Mouse (Mus musculus): ENCODE measurements at regions not wholly inside any gene's neighbourhood (a gene's known extent, or its start where the extent isn't known, plus 50 kb on each side); places are given as distances from the start of the nearest gene placed in this dataset.

GRCm38 (mm10) chr1:57544684-57545083, 137.8 kb upstream of the Tyw5 start:
- Histone ChIP-seq H3K4me3 (ENCODE audit: low read depth, low read length) (no peak overlapping the region), H3K4me1 (ENCODE audit: control insufficient read depth, insufficient read depth, low read length) (no peaks in the 10 kb centered on the region), H3K27ac (ENCODE audit: insufficient read depth, low read length) (no peak overlapping the region), H3K36me3 (ENCODE audit: control insufficient read depth, insufficient read depth, low read length, poor library complexity, severe bottlenecking) (no peaks in the 10 kb centered on the region), H3K27me3 (ENCODE audit: control insufficient read depth, insufficient read depth, low read length, poor library complexity, severe bottlenecking) (no peaks in the 10 kb centered on the region), H3K9me3 (replicated peaks; ENCODE audit: control insufficient read depth, insufficient read depth, low read length, poor library complexity, severe bottlenecking) (no peaks in the 10 kb centered on the region), H3K9ac (ENCODE audit: low read depth, poor library complexity, severe bottlenecking) (no peak overlapping the region)
- TF ChIP-seq CTCF (IDR thresholded peaks at IDR 0.05; ENCODE audit: low read depth, low read length) (no peak), EP300 (IDR thresholded peaks at IDR 0.05; ENCODE audit: insufficient read depth, low read depth, low read length) (no peak), POLR2A (IDR thresholded peaks at IDR 0.05; ENCODE audit: insufficient read depth, low read length) (no peak)

DNA sequence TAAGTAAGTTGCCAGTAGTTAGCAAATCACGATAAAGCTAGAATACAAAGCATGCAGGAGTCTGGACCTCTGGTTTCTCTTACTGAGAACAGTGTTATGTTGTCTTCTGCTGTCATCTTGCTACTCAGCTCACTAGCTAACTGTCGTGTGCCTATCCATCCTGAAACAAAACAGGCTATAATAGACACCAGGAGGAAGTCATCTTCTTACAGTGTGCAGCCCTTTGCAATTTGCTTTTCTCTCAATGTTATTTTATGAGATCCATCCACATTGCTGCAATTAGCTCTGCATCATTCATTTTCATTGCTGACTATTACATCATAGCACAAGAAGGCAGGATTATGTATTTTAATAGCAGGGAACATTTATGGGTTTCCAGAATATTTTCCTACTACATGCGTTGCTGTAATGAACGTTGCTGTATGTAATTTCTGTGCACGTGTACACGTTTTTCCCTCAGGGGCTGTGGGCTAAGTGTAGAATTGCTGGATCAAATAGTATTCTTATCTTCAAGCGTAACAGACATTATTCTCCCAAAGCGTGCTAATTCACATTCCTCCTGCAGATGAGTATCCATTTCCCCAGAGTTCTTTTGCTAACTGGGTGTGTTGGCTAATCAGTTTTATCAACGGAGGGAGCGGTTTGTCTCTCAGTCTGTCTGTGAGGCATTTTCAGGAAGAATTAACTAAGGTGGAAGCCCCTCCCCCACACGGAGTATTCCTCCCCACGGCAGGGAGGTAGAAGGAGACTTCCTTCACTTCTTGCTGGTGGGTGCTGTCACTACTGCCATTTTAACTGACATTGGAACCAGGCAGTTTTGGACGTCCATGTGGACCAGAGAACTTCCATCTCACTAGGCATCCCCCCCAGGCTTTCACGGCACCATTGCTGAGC, 139.1 kb upstream of the Tyw5 start:
- Histone ChIP-seq H3K27ac (ENCODE audit: insufficient read depth, low read length) (no peak overlapping the region), H3K36me3 (ENCODE audit: control insufficient read depth, insufficient read depth, low read length, poor library complexity, severe bottlenecking) (no peaks in the 10 kb centered on the region), H3K9me3 (replicated peaks; ENCODE audit: control insufficient read depth, insufficient read depth, low read length, poor library complexity, severe bottlenecking) (no peaks in the 10 kb centered on the region), H3K9ac (ENCODE audit: low read depth, poor library complexity, severe bottlenecking) (no peak overlapping the region), H3K4me3 (ENCODE audit: low read depth, low read length) (no peak overlapping the region), H3K27me3 (ENCODE audit: control insufficient read depth, insufficient read depth, low read length, poor library complexity, severe bottlenecking) (no peaks in the 10 kb centered on the region), H3K4me1 (ENCODE audit: control insufficient read depth, insufficient read depth, low read length) (no peaks in the 10 kb centered on the region)
- no peak for TF ChIP-seq CTCF (IDR thresholded peaks at IDR 0.05; ENCODE audit: low read depth, low read length)
- TF ChIP-seq POLR2A (IDR thresholded peaks at IDR 0.05; ENCODE audit: insufficient read depth, low read length): no peak
- no peak for TF ChIP-seq EP300 (IDR thresholded peaks at IDR 0.05; ENCODE audit: insufficient read depth, low read depth, low read length)

DNA sequence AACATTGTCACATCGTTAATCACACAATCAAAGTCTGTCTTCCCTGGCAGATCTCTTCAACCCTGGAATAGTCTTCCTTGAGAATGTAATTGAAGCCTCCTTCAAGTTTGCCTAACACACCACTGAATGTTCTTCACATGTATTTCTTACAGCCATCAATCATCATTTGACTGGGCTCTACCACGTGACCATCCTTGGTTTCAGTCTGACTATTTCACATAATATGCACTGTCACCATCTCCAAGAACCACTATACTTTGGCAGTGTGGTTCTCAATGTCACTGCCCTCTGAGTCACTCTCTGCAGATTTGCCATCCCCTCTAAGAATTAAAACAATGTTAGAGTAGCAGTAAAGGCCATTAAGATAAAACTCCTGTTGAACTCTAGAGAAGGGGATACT, 154.6 kb upstream of the Tyw5 start:
- Histone ChIP-seq H3K4me1 (ENCODE audit: control insufficient read depth, insufficient read depth, low read length) (no peaks in the 10 kb centered on the region), H3K27me3 (ENCODE audit: control insufficient read depth, insufficient read depth, low read length, poor library complexity, severe bottlenecking) (no peaks in the 10 kb centered on the region)
- no peak for TF ChIP-seq POLR2A (IDR thresholded peaks at IDR 0.05; ENCODE audit: insufficient read depth, low read length)
- no peak for TF ChIP-seq CTCF (IDR thresholded peaks at IDR 0.05; ENCODE audit: low read depth, low read length)
- TF ChIP-seq EP300 (IDR thresholded peaks at IDR 0.05; ENCODE audit: insufficient read depth, low read depth, low read length): no peak

GRCm38 (mm10) chr1:57564676-57565075, 157.8 kb upstream of the Tyw5 start:
- H3K36me3 ChIP-seq (ENCODE audit: control insufficient read depth, insufficient read depth, low read length, poor library complexity, severe bottlenecking): no peaks in the 10 kb centered on the region
- H3K4me3 ChIP-seq (ENCODE audit: low read depth, low read length): no peak overlapping the region
- no peaks in the 10 kb centered on the region for H3K27me3 ChIP-seq (ENCODE audit: control insufficient read depth, insufficient read depth, low read length, poor library complexity, severe bottlenecking)
- H3K9ac ChIP-seq (ENCODE audit: low read depth, poor library complexity, severe bottlenecking): no peak overlapping the region
- H3K9me3 ChIP-seq (replicated peaks; ENCODE audit: control insufficient read depth, insufficient read depth, low read length, poor library complexity, severe bottlenecking): peaks cover 13% of the 10 kb centered on the region; the same call in 1 of the 2 replicates
- H3K27ac ChIP-seq (ENCODE audit: insufficient read depth, low read length): no peak overlapping the region
- H3K4me1 ChIP-seq (ENCODE audit: control insufficient read depth, insufficient read depth, low read length): no peaks in the 10 kb centered on the region
- no peak for TF ChIP-seq EP300 (IDR thresholded peaks at IDR 0.05; ENCODE audit: insufficient read depth, low read depth, low read length)
- TF ChIP-seq POLR2A (IDR thresholded peaks at IDR 0.05; ENCODE audit: insufficient read depth, low read length): no peak
- no peak for TF ChIP-seq CTCF (IDR thresholded peaks at IDR 0.05; ENCODE audit: low read depth, low read length)

More for the DNA sequence above, 154.6 kb upstream of the Tyw5 start:
- Histone ChIP-seq H3K4me3 (ENCODE audit: low read depth, low read length) (no peak overlapping the region), H3K9ac (ENCODE audit: low read depth, poor library complexity, severe bottlenecking) (no peak overlapping the region), H3K36me3 (ENCODE audit: control insufficient read depth, insufficient read depth, low read length, poor library complexity, severe bottlenecking) (no peaks in the 10 kb centered on the region), H3K27ac (ENCODE audit: insufficient read depth, low read length) (no peak overlapping the region), H3K9me3 (replicated peaks; ENCODE audit: control insufficient read depth, insufficient read depth, low read length, poor library complexity, severe bottlenecking) (no peaks in the 10 kb centered on the region)

GRCm38 (mm10) chr1:57572097-57572496, 165.2 kb upstream of the Tyw5 start:
- H3K4me1 ChIP-seq (ENCODE audit: control insufficient read depth, insufficient read depth, low read length): no peaks in the 10 kb centered on the region
- H3K27me3 ChIP-seq (ENCODE audit: control insufficient read depth, insufficient read depth, low read length, poor library complexity, severe bottlenecking): no peaks in the 10 kb centered on the region
- H3K27ac ChIP-seq (ENCODE audit: insufficient read depth, low read length): no peak overlapping the region
- H3K9me3 ChIP-seq (replicated peaks; ENCODE audit: control insufficient read depth, insufficient read depth, low read length, poor library complexity, severe bottlenecking): peaks cover 13% of the 10 kb centered on the region; the same call in 1 of the 2 replicates
- no peak overlapping the region for H3K4me3 ChIP-seq (ENCODE audit: low read depth, low read length)
- no peaks in the 10 kb centered on the region for H3K36me3 ChIP-seq (ENCODE audit: control insufficient read depth, insufficient read depth, low read length, poor library complexity, severe bottlenecking)
- TF ChIP-seq CTCF (IDR thresholded peaks at IDR 0.05; ENCODE audit: low read depth, low read length) (no peak), EP300 (IDR thresholded peaks at IDR 0.05; ENCODE audit: insufficient read depth, low read depth, low read length) (no peak), POLR2A (IDR thresholded peaks at IDR 0.05; ENCODE audit: insufficient read depth, low read length) (no peak)
- H3K9ac ChIP-seq (ENCODE audit: low read depth, poor library complexity, severe bottlenecking): no peak overlapping the region

GRCm38 (mm10) chr1:57573829-57574228, 166.9 kb upstream of the Tyw5 start:
- Histone ChIP-seq H3K4me1 (ENCODE audit: control insufficient read depth, insufficient read depth, low read length) (no peaks in the 10 kb centered on the region), H3K9ac (ENCODE audit: low read depth, poor library complexity, severe bottlenecking) (no peak overlapping the region), H3K9me3 (replicated peaks; ENCODE audit: control insufficient read depth, insufficient read depth, low read length, poor library complexity, severe bottlenecking) (peaks cover 7% of the 10 kb centered on the region; the same call in 1 of the 2 replicates), H3K27ac (ENCODE audit: insufficient read depth, low read length) (no peak overlapping the region), H3K4me3 (ENCODE audit: low read depth, low read length) (no peak overlapping the region), H3K27me3 (ENCODE audit: control insufficient read depth, insufficient read depth, low read length, poor library complexity, severe bottlenecking) (no peaks in the 10 kb centered on the region), H3K36me3 (ENCODE audit: control insufficient read depth, insufficient read depth, low read length, poor library complexity, severe bottlenecking) (no peaks in the 10 kb centered on the region)
- no peak for TF ChIP-seq EP300 (IDR thresholded peaks at IDR 0.05; ENCODE audit: insufficient read depth, low read depth, low read length)
- no peak for TF ChIP-seq POLR2A (IDR thresholded peaks at IDR 0.05; ENCODE audit: insufficient read depth, low read length)
- no peak for TF ChIP-seq CTCF (IDR thresholded peaks at IDR 0.05; ENCODE audit: low read depth, low read length)
